Mouse (Mus musculus) kidney, postnatal 0 days (tissue): Measurements from ENCODE around the gene Asb16. TPM values are rescaled to one million over a fixed set of nuclear protein-coding genes. Genes with fewer than 3 reads are reported as not detected.
A peak's percentile ranks its signal among the peaks of the same experiment; 100 is the strongest.

Source experiments
- ATAC-seq: fragments of 200-750 bp; cut with Nextera tagmentation; replicated peaks from 2 replicates; pipeline ENCODE4 v1.8.0; 2017; ENCODE audit warnings: low read depth, moderate number of reproducible peaks, moderate TSS enrichment, moderate library complexity; ENCODE audit not compliant: low FRiP score
- DNase-seq: peaks from one replicate; pipeline ENCODE4 v3.0.0-alpha.2; 2016; ENCODE audit warnings: low spot score
- H3K27ac ChIP-seq: fragments of 300-500 bp; sonication (generic); 2 replicates; pipeline ENCODE4 v1.5.1; 2014; ENCODE audit warnings: mild to moderate bottlenecking
- H3K27me3 ChIP-seq: fragments of 300-500 bp; sonication (generic); 2 replicates; pipeline ENCODE4 v1.6.1; 2014; ENCODE audit warnings: low read length, mixed read lengths; ENCODE audit not compliant: insufficient read depth
- H3K36me3 ChIP-seq: fragments of 300-500 bp; sonication (generic); 2 replicates; pipeline ENCODE4 v1.6.1; 2014; ENCODE audit warnings: low read length, mixed read lengths; ENCODE audit not compliant: insufficient read depth
- H3K4me1 ChIP-seq: fragments of 300-500 bp; sonication (generic); replicated peaks from 2 replicates; pipeline ENCODE4 v1.6.1; 2014; ENCODE audit warnings: antibody characterized with exemption, low read length, mixed read lengths; ENCODE audit not compliant: insufficient read depth
- H3K4me2 ChIP-seq: fragments of 300-500 bp; sonication (generic); 2 replicates; pipeline ENCODE4 v1.6.1; 2014; ENCODE audit warnings: mild to moderate bottlenecking, low read length, moderate library complexity, mixed read lengths
- H3K4me3 ChIP-seq: fragments of 300-500 bp; sonication (generic); replicated peaks from 2 replicates; pipeline ENCODE4 v1.5.1; 2014; ENCODE audit warnings: low read depth, low read length
- H3K9ac ChIP-seq: fragments of 300-500 bp; sonication (generic); 2 replicates; pipeline ENCODE4 v1.6.1; 2014; ENCODE audit warnings: low read depth, low read length
- H3K9me3 ChIP-seq: fragments of 300-500 bp; sonication (generic); replicated peaks from 2 replicates; pipeline ENCODE4 v1.6.1; 2016; ENCODE audit warnings: low read length, inconsistent platforms, mixed read lengths
- CTCF ChIP-seq: IDR thresholded peaks from 2 replicates; pipeline ENCODE4 v1.5.1; 2016; ENCODE audit warnings: antibody characterized with exemption, low read depth, mild to moderate bottlenecking, moderate library complexity
- WGBS: fragments of 180-500 bp; shearing (Covaris S2); extraction: QIAGEN DNeasy Blood & Tissue Kit; methylation state at CpG from one replicate; pipeline ENCODE4 v1.1.7; 2014; 5-methylcytosine and 5-hydroxymethylcytosine counted together
- polyA plus RNA-seq: library from polyadenylated mRNA; unstranded; fragments of >200 nt; fragmentation: Nextera tagmentation; extraction: Ambion mirVana; gene quantifications from 2 replicates; pipeline ENCODE4 v1.2.1, GENCODE M21; 2015

Asb16 gene
- polyA plus RNA-seq, 1 experiment from 2014 or later, result not detected

DNA sequence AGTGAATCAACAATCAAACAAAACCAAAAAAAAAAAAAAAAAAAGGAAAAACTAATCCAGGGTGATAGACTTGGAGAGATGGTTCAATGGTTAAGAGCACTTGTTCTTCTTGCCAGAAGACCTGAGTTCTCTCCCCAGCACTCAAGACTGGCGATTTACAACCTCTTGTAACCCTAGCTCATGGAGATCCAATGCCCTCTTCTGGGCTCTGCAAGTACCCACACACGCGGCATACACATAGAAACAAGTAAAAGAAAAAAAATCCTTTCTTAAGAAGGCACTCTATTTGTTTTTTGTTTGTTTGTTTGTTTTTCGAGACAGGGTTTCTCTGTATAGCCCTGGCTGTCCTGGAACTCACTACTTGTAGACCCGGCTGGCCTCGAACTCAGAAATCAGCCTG, 15.4 kb downstream of the Asb16 start:
- Histone ChIP-seq H3K9ac (no peak overlapping the region), H3K9me3 (no peaks in the 10 kb centered on the region), H3K27ac (0 out of 2 replicates have a peak overlapping the region, but pooled peaks have one; percentile 75), H3K4me3 (no peak overlapping the region; the same call in 1 of the 2 replicates), H3K4me2 (peak overlapping the region; percentile 84), H3K36me3 (peaks cover 8% of the 10 kb centered on the region; the same call in 1 of the 2 replicates), H3K4me1 (peaks cover 8% of the 10 kb centered on the region), H3K27me3 (no peaks in the 10 kb centered on the region)
- DNase-seq (no peak), ATAC-seq (no peak)
- WGBS, result 80% methylated on average over 6 of the region's 6 CpGs
- no peak; the same call in none of the 2 replicates for TF ChIP-seq CTCF

DNA sequence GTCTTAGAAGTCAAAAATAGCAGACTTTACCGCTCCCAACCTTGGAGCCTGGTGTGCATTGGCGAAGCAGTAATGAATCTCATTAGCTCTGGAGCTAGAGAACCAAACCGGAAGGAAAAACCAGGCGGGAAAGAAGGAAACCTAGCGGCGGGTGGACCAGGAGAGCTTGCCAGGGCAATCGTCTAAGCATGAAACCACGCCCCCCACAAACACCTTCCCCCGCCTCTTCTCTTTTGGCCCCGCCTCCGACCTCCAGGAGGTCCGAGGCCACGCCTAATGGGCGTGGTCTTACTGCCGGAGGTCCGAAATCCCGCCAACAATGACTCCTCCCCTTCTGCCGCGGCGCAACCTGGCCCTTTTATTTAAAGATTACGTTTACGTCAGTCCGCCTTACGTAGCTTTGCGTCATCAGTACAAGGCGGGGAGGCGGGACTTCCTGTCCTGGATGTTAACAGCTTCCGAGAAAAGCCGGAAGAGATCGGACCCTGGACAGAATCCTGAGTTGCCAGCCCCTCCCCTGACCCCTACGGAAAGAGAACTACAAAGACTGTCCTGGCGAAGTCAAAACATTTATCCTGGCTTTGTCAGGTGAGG, 16.1 kb downstream of the Asb16 start, which contains the start of gene Tmub2:
Gene Tmub2, plus strand, starts transcription at position 431 of the 594 bp plus-strand sequence.
- WGBS, result under 1% methylated on average over 32 of the region's 32 CpGs
- no peaks in the 10 kb centered on the region for H3K9me3 ChIP-seq

DNA sequence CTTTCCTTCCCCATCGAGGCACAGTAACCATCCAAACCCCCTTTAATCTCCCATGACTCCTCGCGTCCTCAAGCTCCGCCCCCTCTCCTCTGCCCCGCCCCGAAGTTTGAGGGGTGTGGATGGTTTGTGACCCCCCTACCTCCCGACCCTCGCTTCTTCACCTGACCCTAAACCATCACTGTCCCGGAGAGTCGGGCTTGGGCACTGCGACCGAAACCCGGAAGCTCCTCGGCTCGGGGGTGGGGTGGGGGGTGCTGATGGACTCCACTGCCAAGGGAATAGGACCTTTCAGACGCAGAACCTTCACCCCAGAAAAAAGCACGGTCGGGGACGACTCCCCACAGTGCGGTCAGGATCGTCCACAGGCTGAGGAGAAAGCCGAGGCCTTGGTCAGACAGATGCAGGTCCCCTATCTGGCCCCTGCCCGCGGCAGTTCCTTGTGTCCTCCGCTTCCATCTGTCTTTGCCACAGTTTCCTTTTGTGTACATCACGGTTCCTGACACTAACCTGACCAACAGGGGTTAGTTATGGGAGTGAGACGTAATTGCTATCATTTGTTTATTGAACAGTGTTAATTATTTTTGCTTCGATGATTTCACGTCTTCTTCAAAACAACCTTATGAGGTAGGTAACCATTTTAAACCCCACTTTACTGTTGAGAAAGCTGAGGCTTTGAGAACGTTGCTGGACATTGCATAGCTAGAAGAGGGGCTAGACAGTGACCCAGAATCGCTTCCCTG, 16.7 kb downstream of the Asb16 start:
- ATAC-seq (peak; percentile 64), DNase-seq (no peak)
- Histone ChIP-seq H3K4me2 (peak overlapping the region; percentile 84), H3K27me3 (no peaks in the 10 kb centered on the region), H3K9me3 (no peaks in the 10 kb centered on the region), H3K9ac (peak overlapping the region; percentile 81), H3K4me3 (peak overlapping the region; percentile 73), H3K27ac (peak overlapping the region; percentile 67), H3K4me1 (peaks cover 8% of the 10 kb centered on the region), H3K36me3 (peaks cover 9% of the 10 kb centered on the region; the same call in 1 of the 2 replicates)
- TF ChIP-seq CTCF, result no peak
- 3% methylated on average over 31 of the region's 31 CpGs for WGBS

More for the DNA sequence above, 16.1 kb downstream of the Asb16 start, which contains the start of gene Tmub2:
- ATAC-seq (peak; percentile 91), DNase-seq (peak; percentile 100)
- Histone ChIP-seq H3K4me2 (peak within 1 kb of the TSS; percentile 84), H3K4me3 (peak within 1 kb of the TSS; percentile 73), H3K27me3 (no peaks in the 10 kb centered on the region), H3K27ac (peak within 1 kb of the TSS; percentile 75), H3K4me1 (peaks cover 8% of the 10 kb centered on the region), H3K9ac (peak within 1 kb of the TSS; percentile 81), H3K36me3 (peaks cover 8% of the 10 kb centered on the region; the same call in 1 of the 2 replicates)
- TF ChIP-seq CTCF, result no peak; the same call in 1 of the 2 replicates

DNA sequence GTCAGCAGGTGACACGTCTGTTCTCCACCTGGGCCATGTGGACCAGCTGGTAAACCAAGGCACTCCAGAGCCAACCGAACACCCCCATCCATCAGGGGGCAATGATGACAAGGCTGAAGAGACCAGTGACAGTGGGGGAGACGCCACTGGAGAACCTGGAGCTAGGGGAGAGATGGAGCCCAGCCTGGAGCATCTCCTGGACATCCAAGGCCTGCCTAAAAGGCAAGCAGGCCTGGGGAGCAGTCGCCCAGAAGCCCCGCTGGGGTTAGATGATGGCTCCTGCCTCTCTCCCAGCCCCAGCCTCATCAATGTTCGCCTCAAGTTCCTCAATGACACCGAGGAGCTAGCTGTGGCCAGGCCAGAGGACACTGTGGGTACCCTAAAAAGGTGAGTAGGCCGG, 18.9 kb downstream of the Asb16 start:
- no peak for ATAC-seq
- Histone ChIP-seq H3K36me3 (peaks cover 28% of the 10 kb centered on the region), H3K27me3 (no peaks in the 10 kb centered on the region), H3K4me1 (peaks cover 8% of the 10 kb centered on the region), H3K4me3 (no peak overlapping the region), H3K4me2 (no peak overlapping the region), H3K9ac (no peak overlapping the region), H3K9me3 (no peaks in the 10 kb centered on the region), H3K27ac (no peak overlapping the region)
- TF ChIP-seq CTCF, result no peak
- 86% methylated on average over 8 of the region's 8 CpGs for WGBS
- DNase-seq, result no peak

DNA sequence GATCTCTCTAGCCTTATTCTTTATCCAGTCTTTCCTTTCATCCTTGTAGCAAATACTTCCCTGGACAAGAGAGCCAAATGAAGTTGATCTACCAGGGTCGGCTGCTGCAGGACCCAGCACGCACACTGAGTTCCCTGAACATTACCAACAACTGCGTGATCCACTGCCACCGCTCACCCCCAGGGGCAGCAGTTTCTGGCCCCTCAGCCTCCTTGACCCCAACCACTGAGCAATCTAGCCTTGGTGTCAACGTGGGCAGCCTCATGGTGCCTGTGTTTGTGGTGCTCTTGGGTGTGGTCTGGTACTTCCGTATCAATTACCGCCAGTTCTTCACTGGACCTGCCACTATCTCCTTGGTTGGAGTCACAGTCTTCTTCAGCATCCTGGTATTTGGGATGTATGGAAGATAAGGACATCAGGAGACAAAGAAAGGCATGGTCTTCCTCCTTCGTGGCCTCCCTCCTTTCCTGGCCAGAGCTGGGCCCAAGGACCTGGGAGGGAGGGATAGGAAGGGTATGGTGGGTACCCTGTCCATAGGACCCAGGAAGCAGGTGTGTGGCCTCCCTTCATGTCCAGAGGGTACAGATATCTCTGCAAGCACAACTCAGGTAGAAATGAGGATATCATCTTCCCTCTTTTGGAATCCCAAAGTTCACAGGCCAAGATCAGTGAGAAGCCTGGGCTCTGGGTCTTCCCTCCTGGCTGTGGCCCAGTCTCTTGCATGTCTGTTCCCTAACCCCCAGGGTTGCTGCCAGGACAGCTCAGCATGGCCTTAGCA, 19.7 kb downstream of the Asb16 start:
- WGBS, result 81% methylated on average over 8 of the region's 8 CpGs
- H3K27me3 ChIP-seq, result no peaks in the 10 kb centered on the region
- H3K4me1 ChIP-seq, result peaks cover 8% of the 10 kb centered on the region
- H3K36me3 ChIP-seq, result peaks cover 34% of the 10 kb centered on the region
- no peak for TF ChIP-seq CTCF
- ATAC-seq (no peak), DNase-seq (no peak)
- H3K4me3 ChIP-seq, result no peak overlapping the region
- H3K4me2 ChIP-seq, result no peak overlapping the region
- no peaks in the 10 kb centered on the region for H3K9me3 ChIP-seq
- no peak overlapping the region for H3K27ac ChIP-seq
- no peak overlapping the region for H3K9ac ChIP-seq

DNA sequence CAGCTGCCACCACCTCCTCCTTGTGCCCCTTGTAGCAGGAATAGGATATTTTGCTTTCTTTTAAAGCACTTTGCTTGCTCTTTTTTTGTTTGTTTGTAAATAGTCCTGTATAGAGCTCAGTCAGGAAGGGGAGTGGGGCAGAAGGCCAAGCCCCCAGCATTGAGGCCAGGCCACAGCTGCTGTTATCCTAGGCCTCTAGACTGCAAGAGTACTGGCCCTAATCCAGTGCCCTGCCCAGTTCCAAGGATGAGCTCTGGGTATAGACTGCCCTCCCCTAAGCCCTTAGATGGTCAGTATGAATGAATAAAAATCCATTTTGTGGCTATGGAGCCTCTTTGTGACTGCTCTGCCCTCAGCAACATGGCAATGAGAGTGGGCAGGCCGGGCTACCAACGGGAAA, 20.4 kb downstream of the Asb16 start:
- Histone ChIP-seq H3K4me3 (no peak overlapping the region), H3K9me3 (no peaks in the 10 kb centered on the region), H3K27me3 (no peaks in the 10 kb centered on the region), H3K4me1 (peaks cover 8% of the 10 kb centered on the region), H3K4me2 (no peak overlapping the region), H3K9ac (no peak overlapping the region), H3K27ac (0 out of 2 replicates have a peak overlapping the region, but pooled peaks have one; percentile 5), H3K36me3 (peaks cover 40% of the 10 kb centered on the region)
- ATAC-seq (no peak), DNase-seq (no peak)
- WGBS, result 75% methylated on average over 2 of the region's 2 CpGs
- no peak for TF ChIP-seq CTCF
